Mouse (Mus musculus) bone marrow macrophage, adult 2 months (primary cell): ENCODE measurements around the gene Map3k11.

Experiments used
- CTCF ChIP-seq: IDR thresholded peaks from 2 replicates; pipeline ENCODE4 v1.5.1; 2012; ENCODE audit warnings: low read depth, mild to moderate bottlenecking, low read length, moderate library complexity
- POLR2A ChIP-seq: IDR thresholded peaks from 2 replicates; pipeline ENCODE4 v1.6.1; 2012; ENCODE audit warnings: mild to moderate bottlenecking, low read depth, low read length, borderline replicate concordance

DNA sequence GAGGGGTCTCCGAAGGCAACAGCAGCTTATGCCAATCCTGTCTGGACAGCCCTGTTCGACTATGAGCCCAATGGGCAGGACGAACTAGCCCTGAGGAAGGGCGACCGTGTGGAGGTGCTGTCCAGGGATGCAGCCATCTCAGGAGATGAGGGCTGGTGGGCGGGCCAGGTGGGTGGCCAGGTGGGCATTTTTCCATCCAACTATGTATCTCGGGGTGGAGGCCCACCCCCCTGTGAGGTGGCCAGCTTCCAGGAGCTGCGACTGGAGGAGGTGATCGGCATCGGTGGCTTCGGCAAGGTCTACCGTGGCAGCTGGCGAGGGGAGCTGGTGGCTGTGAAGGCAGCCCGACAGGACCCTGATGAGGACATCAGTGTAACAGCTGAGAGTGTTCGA is 1.8 kb downstream of the Map3k11 start:
- no peak for TF ChIP-seq CTCF
- no peak for TF ChIP-seq POLR2A
